Mouse (Mus musculus) common myeloid progenitor, adult 5-6 weeks (primary cell): ENCODE results near the gene Lingo1. TPM values are rescaled to one million over a fixed set of nuclear protein-coding genes. Genes with fewer than 3 reads are reported as not detected.

Experiments used
- ATAC-seq: replicated peaks from 2 replicates; pipeline ENCODE4 v1.8.0; 2016; ENCODE audit warnings: low read depth, mild to moderate bottlenecking, moderate TSS enrichment, inconsistent platforms; ENCODE audit not compliant: poor library complexity, severe bottlenecking
- total RNA-seq: library from RNA; stranded (forward); fragments of 200-1000, 187-1606 nt; gene quantifications from 2 replicates; pipeline ENCODE4 v1.2.3, GENCODE M21; 2017

Lingo1 gene
- total RNA-seq, 1 experiment from 2014 or later: not detected

- no peak for ATAC-seq
These were observed 11.7 kb downstream of the Lingo1 start for GRCm38 (mm10) chr9:56784576-56784975.

GRCm38 (mm10) chr9:56776881-56777801 lies 19.1 kb downstream of the Lingo1 start:
- no peak for ATAC-seq

GRCm38 (mm10) chr9:56775161-56775934 lies 20.9 kb downstream of the Lingo1 start:
- ATAC-seq: no peak

GRCm38 (mm10) chr9:56774231-56774630 lies 22.0 kb downstream of the Lingo1 start:
- ATAC-seq: peak; percentile 68; the same call in 1 of the 2 replicates

- no peak for ATAC-seq
These were observed 22.6 kb downstream of the Lingo1 start for GRCm38 (mm10) chr9:56773666-56774065.

GRCm38 (mm10) chr9:56767653-56768136 lies 28.6 kb downstream of the Lingo1 start:
- no peak for ATAC-seq

GRCm38 (mm10) chr9:56766629-56767357 lies 29.5 kb downstream of the Lingo1 start:
- no peak for ATAC-seq

GRCm38 (mm10) chr9:56762106-56762562 lies 34.1 kb downstream of the Lingo1 start:
- no peak for ATAC-seq

- ATAC-seq: no peak
These were observed 38.5 kb downstream of the Lingo1 start for GRCm38 (mm10) chr9:56757791-56758190.

- no peak for ATAC-seq
These were observed 41.1 kb downstream of the Lingo1 start for GRCm38 (mm10) chr9:56755119-56755518.

GRCm38 (mm10) chr9:56753386-56753785 lies 42.9 kb downstream of the Lingo1 start:
- ATAC-seq: no peak

GRCm38 (mm10) chr9:56748056-56748455 lies 48.2 kb downstream of the Lingo1 start:
- no peak for ATAC-seq

- ATAC-seq: no peak
These were observed 49.4 kb downstream of the Lingo1 start for GRCm38 (mm10) chr9:56746926-56747294.

GRCm38 (mm10) chr9:56746195-56746925 lies 49.9 kb downstream of the Lingo1 start:
- ATAC-seq: no peak

GRCm38 (mm10) chr9:56744369-56744768 lies 51.9 kb downstream of the Lingo1 start:
- ATAC-seq: no peak

- no peak for ATAC-seq
These were observed 57.0 kb downstream of the Lingo1 start for GRCm38 (mm10) chr9:56739181-56739737.

GRCm38 (mm10) chr9:56738261-56739171 lies 57.8 kb downstream of the Lingo1 start:
- ATAC-seq: peak; percentile 62; the same call in 1 of the 2 replicates

GRCm38 (mm10) chr9:56734398-56734797 lies 61.9 kb downstream of the Lingo1 start:
- no peak for ATAC-seq
